Mouse (Mus musculus) kidney, adult 18-20 months (tissue): ENCODE results near the gene Maml3.

Source experiments
- DNase-seq: peaks from one replicate; pipeline ENCODE4 v3.0.0; 2021

The Maml3 gene

GRCm38 (mm10) chr3:51947168-51947567, 157.7 kb downstream of the Maml3 start:
- DNase-seq: no peak

DNA sequence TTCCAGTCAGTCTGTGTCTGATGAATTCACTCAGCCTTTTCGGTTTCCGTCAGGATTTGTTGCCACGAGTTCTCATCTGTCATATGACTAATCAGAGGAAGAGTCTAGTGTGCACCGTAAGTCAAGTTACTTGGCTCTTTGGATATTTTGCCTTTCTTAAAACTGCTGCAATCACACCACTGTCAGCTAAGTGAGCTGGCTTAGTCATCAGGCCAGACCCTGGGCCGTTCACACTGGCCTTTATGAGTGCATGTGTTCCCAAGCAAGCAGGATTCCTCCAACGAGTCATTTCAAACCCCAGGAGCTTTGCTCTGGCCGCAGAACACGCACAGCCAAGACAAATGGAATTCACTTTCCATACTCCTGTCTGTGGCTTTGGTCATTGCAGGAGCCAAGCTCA, 161.2 kb downstream of the Maml3 start:
- no peak for DNase-seq

GRCm38 (mm10) chr3:51941781-51942180, 163.1 kb downstream of the Maml3 start:
- no peak for DNase-seq

DNA sequence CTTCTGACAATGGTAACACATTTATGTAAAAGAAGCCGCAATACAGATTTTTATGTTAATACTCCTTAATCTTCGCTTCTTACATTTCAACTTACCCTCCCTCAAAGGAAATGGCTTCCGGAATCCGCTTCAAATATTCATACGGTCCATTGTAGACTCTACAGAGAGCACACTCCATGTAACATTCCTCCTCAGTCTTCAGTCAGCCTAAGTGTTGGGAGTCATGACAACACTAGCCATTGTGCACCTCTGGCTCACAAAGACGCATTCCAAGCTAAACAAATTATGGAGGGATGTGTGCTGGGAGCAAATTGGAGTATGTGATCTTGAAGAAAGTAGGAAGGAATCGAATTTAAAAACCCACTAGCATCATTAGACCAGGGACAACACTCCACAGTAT, 165.0 kb downstream of the Maml3 start:
- DNase-seq: no peak

DNA sequence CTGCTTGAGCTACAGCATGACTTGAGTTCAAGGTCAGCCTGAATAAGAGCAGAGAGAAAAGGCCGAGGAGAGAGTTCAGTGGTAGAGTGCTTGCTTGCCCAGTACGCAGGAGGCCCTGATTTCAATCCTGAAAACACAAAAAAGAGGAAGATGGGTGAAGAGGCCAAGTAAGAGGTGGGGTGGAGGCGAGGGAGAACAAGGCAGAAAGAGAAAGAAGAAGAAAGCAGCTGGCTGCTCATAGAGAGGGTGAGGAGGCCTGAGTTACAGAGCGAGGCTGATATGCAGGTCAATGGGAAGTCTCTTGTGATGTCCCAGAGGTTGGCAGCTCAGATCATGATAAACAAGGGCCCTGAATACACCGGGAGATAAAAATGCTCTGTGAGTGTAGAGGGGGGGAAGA, 165.8 kb downstream of the Maml3 start:
- no peak for DNase-seq

GRCm38 (mm10) chr3:51937176-51937575, 167.7 kb downstream of the Maml3 start:
- DNase-seq: no peak

- no peak for DNase-seq
Observed at GRCm38 (mm10) chr3:51934531-51935485, 170.1 kb downstream of the Maml3 start.

DNA sequence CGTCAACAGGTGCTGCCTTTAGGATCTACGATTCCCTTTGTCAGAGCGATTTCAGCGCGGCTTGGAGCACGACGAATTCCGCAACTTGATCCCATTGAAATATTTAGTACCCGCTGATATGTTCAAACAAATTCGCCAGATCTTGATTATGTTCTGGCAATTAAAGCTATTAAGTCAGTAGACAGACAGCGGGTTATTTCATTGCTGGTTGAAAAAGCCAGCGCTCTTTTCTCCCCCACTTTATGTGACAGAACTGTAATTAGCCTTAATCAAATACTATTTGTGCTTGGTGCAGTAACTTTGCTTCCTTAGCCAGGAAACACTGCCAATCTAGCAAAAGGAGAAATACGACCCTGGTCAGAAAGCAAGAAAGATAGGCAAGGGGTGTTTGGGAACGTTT, 176.7 kb downstream of the Maml3 start:
- no peak for DNase-seq

DNA sequence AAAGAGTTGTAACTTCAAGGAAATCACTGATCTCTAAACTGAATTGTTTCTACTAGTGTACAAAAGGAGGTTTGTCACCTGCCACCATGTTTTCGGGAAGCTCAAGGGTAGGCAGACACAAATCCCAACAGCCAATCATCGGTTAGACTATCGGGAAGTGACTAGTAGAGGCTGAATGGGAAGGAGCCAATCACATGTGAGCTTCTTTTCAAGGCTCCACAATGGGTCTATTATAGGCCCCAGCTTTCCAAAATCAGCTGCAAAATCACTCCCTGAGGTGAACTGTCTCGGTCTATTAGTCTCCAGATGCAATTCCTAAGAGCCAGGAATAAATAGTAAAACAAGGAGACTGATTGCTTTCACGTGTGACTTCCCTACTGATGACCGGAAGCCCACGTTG, 177.3 kb downstream of the Maml3 start:
- DNase-seq: no peak

DNA sequence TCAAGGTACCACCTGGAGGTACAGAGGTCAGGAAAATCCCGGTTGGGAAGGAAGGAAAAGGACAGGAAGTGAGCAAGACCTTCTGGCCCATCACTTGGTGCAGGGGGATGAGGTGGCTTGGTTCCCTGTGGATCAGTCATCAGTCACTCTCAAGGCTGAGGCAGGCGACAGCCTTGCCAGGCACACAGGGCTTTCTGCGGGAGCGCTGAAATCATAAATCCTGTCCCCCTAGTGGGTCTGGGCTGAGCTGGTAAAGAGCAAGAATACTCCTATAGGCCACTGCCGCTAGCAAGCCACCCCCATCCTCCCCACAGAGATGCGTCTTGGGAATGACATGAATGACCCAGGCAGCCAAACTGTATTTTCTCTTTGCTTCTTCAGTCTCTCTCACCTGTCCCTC, 177.8 kb downstream of the Maml3 start:
- DNase-seq: no peak

- DNase-seq: no peak
Observed at GRCm38 (mm10) chr3:51925758-51926157, 179.1 kb downstream of the Maml3 start.

- no peak for DNase-seq
Observed at GRCm38 (mm10) chr3:51924636-51925035, 180.2 kb downstream of the Maml3 start.

- DNase-seq: no peak
Observed at GRCm38 (mm10) chr3:51923800-51924199, 181.1 kb downstream of the Maml3 start.

- no peak for DNase-seq
Observed at GRCm38 (mm10) chr3:51916902-51917301, 188.0 kb downstream of the Maml3 start.

DNA sequence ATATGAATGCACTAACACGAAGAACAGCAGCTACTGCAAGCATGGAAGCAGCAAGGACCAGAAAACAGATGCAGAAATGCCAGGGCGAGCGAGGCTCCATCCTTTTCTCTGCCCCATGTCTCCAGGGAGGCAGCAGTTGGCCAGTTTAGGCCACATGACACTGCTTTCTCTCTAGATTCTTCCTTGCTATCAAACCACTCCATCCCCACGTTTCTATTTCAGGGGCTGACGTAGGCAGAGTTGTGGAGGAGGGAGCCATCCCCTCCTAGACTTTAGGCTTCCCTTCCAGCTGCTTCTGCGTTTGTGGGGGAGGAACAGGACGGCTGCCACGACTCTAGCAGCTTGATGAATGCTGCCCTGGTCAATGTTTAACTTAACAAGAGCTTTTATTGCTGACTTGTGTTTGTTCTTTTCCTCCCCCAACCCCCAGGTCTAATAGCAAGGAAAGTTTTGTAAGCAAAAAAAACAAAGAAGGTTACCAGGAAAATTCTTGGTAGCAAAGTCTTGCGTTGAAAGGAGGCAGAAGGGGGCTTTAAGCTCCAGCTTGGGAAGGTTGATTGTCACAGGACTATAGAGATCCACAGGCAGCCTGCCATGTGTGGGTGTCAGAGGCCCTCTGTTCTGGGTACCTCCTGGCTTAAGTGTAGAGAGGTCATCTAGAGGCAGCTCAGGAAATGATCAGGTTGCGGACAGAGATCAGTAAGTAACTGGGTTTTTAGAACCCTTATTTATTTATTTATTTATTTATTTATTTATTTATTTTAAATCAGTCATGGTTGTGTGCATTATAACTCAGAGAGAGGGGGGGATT, 188.6 kb downstream of the Maml3 start:
- peak; percentile 73 for DNase-seq

GRCm38 (mm10) chr3:51915415-51915814, 189.5 kb downstream of the Maml3 start:
- DNase-seq: no peak

- no peak for DNase-seq
Observed at GRCm38 (mm10) chr3:51914900-51915299, 190.0 kb downstream of the Maml3 start.

GRCm38 (mm10) chr3:51913498-51913897, 191.4 kb downstream of the Maml3 start:
- no peak for DNase-seq

DNA sequence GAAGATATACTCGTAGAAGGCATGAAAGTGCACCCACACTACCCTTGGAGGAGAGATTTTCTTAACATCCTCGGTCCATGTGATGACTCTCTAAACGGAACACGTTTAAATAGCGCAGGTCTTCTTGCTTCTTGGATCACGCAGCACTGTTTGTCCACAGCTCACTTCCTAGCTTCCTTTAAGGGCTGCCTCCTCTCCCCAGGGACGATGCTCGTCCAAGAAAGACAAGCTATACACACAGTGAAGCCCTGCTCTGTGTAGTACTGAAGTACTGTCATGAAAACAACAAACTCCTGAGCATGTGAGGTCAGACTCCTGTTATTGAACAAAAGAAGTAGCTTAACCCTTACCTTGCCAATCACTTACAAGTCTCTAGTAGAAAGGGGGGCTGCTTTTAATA, 192.7 kb downstream of the Maml3 start:
- no peak for DNase-seq

GRCm38 (mm10) chr3:51908437-51908990, 196.4 kb downstream of the Maml3 start:
- no peak for DNase-seq

GRCm38 (mm10) chr3:51907113-51907860, 197.6 kb downstream of the Maml3 start:
- no peak for DNase-seq

GRCm38 (mm10) chr3:51905903-51906302, 199.0 kb downstream of the Maml3 start:
- no peak for DNase-seq

- no peak for DNase-seq
Observed at GRCm38 (mm10) chr3:51904357-51904855, 200.5 kb downstream of the Maml3 start.
